8 mouse cellular contexts compared by ENCODE assay signal in genomic region chr5:148927717-148928223, GRCm38 (mm10). TPM values are rescaled to one million over a fixed set of nuclear protein-coding genes. Genes with fewer than 3 reads are reported as not detected.
DNase-seq lines count a peak whose midpoint lies in the region; ATAC-seq and TF ChIP-seq lines count a peak whose summit lies in the region.

No protein-coding gene starts in this region.

- intact Hi-C loops in heart, postnatal 10 days (cut with DNase I): loop anchor here (10.0 kb wide), 1 partner anchor 257 kb away; the partner anchor contains the start of genes Hmgb1 and Uspl1

- peaks cover 13% of the 10 kb centered on the region for H3K79me2 ChIP-seq in MEL (ENCODE audit: control insufficient read depth, insufficient read depth, low read length, poor library complexity)
- no peaks in the 10 kb centered on the region for H3K79me2 ChIP-seq in macrophage (ENCODE audit: inconsistent target)

- TF ChIP-seq CTCF in MEL (IDR thresholded peaks at IDR 0.05 in 2 of 3, conservative IDR thresholded peaks at IDR 0.05 in 1 of 3; ENCODE audit: control insufficient read depth in 1 of 3, insufficient read depth in 1 of 3, low read depth in 2 of 3, low read length in 3 of 3, poor library complexity in 1 of 3, severe bottlenecking in 1 of 3): peak in 1 of 3 experiments; percentile 30; a peak in 1 of 6 replicates

- H3K4me1 ChIP-seq in heart, embryonic 14.5 days (ENCODE audit: control insufficient read depth in 2 of 2, insufficient read depth in 2 of 2, low read length in 2 of 2): peaks cover 0 to 12% of the 10 kb centered on the region in 2 experiments; a peak in 3 of 4 replicates
- peaks cover 0 to 12% of the 10 kb centered on the region in 2 experiments for H3K4me1 ChIP-seq in MEL (ENCODE audit: control insufficient read depth in 1 of 2, insufficient read depth in 2 of 2, low read length in 2 of 2)

- TF ChIP-seq POLR2A in MEL (IDR thresholded peaks at IDR 0.05; ENCODE audit: control insufficient read depth in 1 of 2, insufficient read depth in 1 of 2, low read depth in 1 of 2, low read length in 2 of 2, poor library complexity in 1 of 2): no peak

- H3K27me3 ChIP-seq in heart, embryonic 14.5 days (ENCODE audit: control insufficient read depth, insufficient read depth, low read length): no peaks in the 10 kb centered on the region
- H3K27me3 ChIP-seq in MEL (ENCODE audit: control insufficient read depth in 1 of 2, insufficient read depth in 2 of 2, low read length in 2 of 2): no peaks in the 10 kb centered on the region

- no peak for TF ChIP-seq EP300 in MEL (IDR thresholded peaks at IDR 0.05; ENCODE audit: low read depth in 1 of 2, low read length in 2 of 2)

- peak overlapping the region in 1 of 2 experiments; percentile 90; a peak in 3 of 4 replicates for H3K27ac ChIP-seq in heart, embryonic 14.5 days (replicated peaks in 1 of 2; ENCODE audit: control insufficient read depth in 1 of 2, insufficient read depth in 1 of 2, low read depth in 2 of 2, low read length in 2 of 2)
- peak overlapping the region; percentile 94 for H3K27ac ChIP-seq in MEL (ENCODE audit: control insufficient read depth, low read depth, low read length)
- no peak overlapping the region for H3K27ac ChIP-seq in macrophage

- H3K4me3 ChIP-seq in heart, embryonic 14.5 days (ENCODE audit: control insufficient read depth in 1 of 2, insufficient read depth in 1 of 2, low read depth in 1 of 2, low read length in 2 of 2): peak overlapping the region; percentile 82 to 89
- peak overlapping the region; percentile 71 to 94 for H3K4me3 ChIP-seq in MEL (ENCODE audit: control insufficient read depth in 1 of 2, insufficient read depth in 1 of 2, low read depth in 2 of 2, low read length in 2 of 2)
- peak overlapping the region; percentile 41 for H3K4me3 ChIP-seq in macrophage (ENCODE audit: inconsistent target)

- no peak for DNase-seq in heart, postnatal 10 days
- no peak for DNase-seq in MEL (ENCODE audit: low read depth, low spot score)
- peak; percentile 23 for DNase-seq in forelimb bud, embryonic 11.5 days (ENCODE audit: low read depth, low spot score)
- no peak for DNase-seq in spleen, adult 12 weeks (ENCODE audit: low spot score)
- no peak for DNase-seq in cerebellum, postnatal 4 days (ENCODE audit: low spot score in 2 of 2)

- peak overlapping the region; percentile 66 for H3K4me2 ChIP-seq in heart, embryonic 14.5 days (ENCODE audit: low read length)

- H3K36me3 ChIP-seq in heart, embryonic 14.5 days (ENCODE audit: control insufficient read depth, insufficient read depth, low read length): peaks cover 9% of the 10 kb centered on the region
- peaks cover 0 to 17% of the 10 kb centered on the region in 2 experiments; a peak in 2 of 4 replicates for H3K36me3 ChIP-seq in MEL (ENCODE audit: control insufficient read depth in 1 of 2, insufficient read depth in 2 of 2, low read length in 2 of 2)
- no peaks in the 10 kb centered on the region for H3K36me3 ChIP-seq in macrophage (ENCODE audit: inconsistent target)

- no peak for TF ChIP-seq RAD21 in MEL (IDR thresholded peaks at IDR 0.05; ENCODE audit: low read depth, low read length)

- WGBS in heart, embryonic 14.5 days: 56% methylated on average over 5 of the region's 5 CpGs
- 50% methylated on average over 5 of the region's 5 CpGs for WGBS in macrophage (ENCODE audit: missing documents)

- H3K9ac ChIP-seq in heart, embryonic 14.5 days (ENCODE audit: low read length): peak overlapping the region; percentile 89
- peak overlapping the region; percentile 93 for H3K9ac ChIP-seq in MEL (ENCODE audit: control insufficient read depth, low read depth, low read length, poor library complexity, severe bottlenecking)

- 0 out of 2 replicates have a peak, but pooled peaks cover 3% of the 10 kb centered on the region for H3K9me3 ChIP-seq in heart, embryonic 14.5 days (ENCODE audit: control insufficient read depth, low read length)
- no peaks in the 10 kb centered on the region for H3K9me3 ChIP-seq in MEL (replicated peaks; ENCODE audit: insufficient read depth, low read length)

- no peak for ATAC-seq in heart, embryonic 14.5 days (ENCODE audit: insufficient number of reproducible peaks, insufficient read depth, low FRiP score, low read depth)
- no peak for ATAC-seq in megakaryocyte progenitor cell, adult 5-6 weeks (replicated peaks; ENCODE audit: poor library complexity)

TF ChIP-seq in MEL, 35 proteins besides CTCF, POLR2A, EP300 and RAD21:
- TF ChIP-seq ELF1 (IDR thresholded peaks at IDR 0.05; ENCODE audit: low read depth, low read length): 0 out of 2 replicates have a peak, but pooled peaks have one; percentile 22
- peak; percentile 39; the same call in 1 of the 2 replicates for TF ChIP-seq MYC (IDR thresholded peaks at IDR 0.05; ENCODE audit: low read depth, low read length)
- peak; percentile 90; the same call in 1 of the 2 replicates for TF ChIP-seq CHD1 (IDR thresholded peaks at IDR 0.05; ENCODE audit: low read depth, low read length)
- TF ChIP-seq POLR2AphosphoS2 (IDR thresholded peaks at IDR 0.05; ENCODE audit: low read length): no peak; the same call in 1 of the 2 replicates
- TF ChIP-seq SMC3 (IDR thresholded peaks at IDR 0.05; ENCODE audit: low read depth, low read length): peak; percentile 36

RNA-seq across cellular contexts. Expression of gene Katnal1, which starts 1.4 kb away (rescaled TPM):
- 12.3 and 15.6 TPM in 2 replicates for polyA plus RNA-seq in heart, embryonic 14.5 days (2014; fragmentation: Nextera tagmentation; extraction: Ambion mirVana)
- total RNA-seq in heart, postnatal 10 days (2021): 1 to 10 TPM; 5.9 to 9.4 TPM
- total RNA-seq in MEL (2012; rRNA removed): 13.6 and 14.8 TPM in 2 replicates
- polyA plus RNA-seq in MEL (2012; ENCODE audit: insufficient read depth in 1 of 2, insufficient read length in 2 of 2, low read depth in 1 of 2, low replicate concordance in 2 of 2, missing spikeins in 1 of 2): 10 to 100 TPM in 1 of 2 experiments, not detected in 1; 12.8 TPM
- 10 to 100 TPM in 16 of 26 experiments, 1 to 10 TPM in 10; 1.5 to 34.9 (median 16.2) TPM for total RNA-seq in macrophage (2018; cell fraction: chromatin; rRNA removed)
- 10 to 100 TPM in 1 of 26 experiments, 1 to 10 TPM in 25; 3.1 to 10.2 (median 8.0) TPM for total RNA-seq in macrophage (2018; cell fraction: cytosol; rRNA removed)
- total RNA-seq in macrophage (2018; cell fraction: nucleus; rRNA removed): 10 to 100 TPM in 13 of 26 experiments, 1 to 10 TPM in 13; 3.0 to 22.7 (median 10.0) TPM
- polyA plus RNA-seq in macrophage (2018): 4.9 to 7.0 TPM (median 6.9 TPM) in 3 replicates
- 5.6 and 6.5 TPM in 2 replicates for total RNA-seq in megakaryocyte progenitor cell, adult 5-6 weeks (2015)
- total RNA-seq in megakaryocyte progenitor cell, adult 5-6 weeks (2017): 6.9 and 9.0 TPM in 2 replicates
